In the genomic region with DNA sequence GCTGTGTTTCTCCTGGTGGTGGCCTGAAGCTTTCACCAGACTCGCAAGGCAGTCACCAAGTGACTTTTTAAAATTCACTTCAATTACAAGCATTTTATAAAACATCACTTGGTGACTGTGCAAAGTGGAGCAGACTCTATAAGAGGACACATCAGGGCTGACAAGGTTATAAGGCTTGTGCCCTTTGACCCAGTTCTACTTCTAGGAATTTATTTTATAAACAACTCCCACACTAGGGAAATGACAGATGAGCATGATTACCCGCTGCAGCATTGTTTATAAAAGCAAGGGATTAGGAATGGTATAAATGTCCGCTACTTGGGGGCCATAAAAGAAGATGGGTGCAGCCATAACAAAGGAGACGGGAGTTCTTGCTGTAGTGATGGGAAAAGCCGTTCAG, we compare ENCODE assay signal across 16 mouse cellular contexts. TPM values are rescaled to one million over a fixed set of nuclear protein-coding genes. Genes with fewer than 3 reads are reported as not detected.
A peak's percentile ranks its signal among the peaks of the same experiment; 100 is the strongest.
DNase-seq lines count a peak whose midpoint lies in the region; ATAC-seq and TF ChIP-seq lines count a peak whose summit lies in the region.
"Had no signal": no experiment of that assay in that cellular context is flagged by ENCODE, and none has a peak within 500 bp of the region (broad histone marks: within the 10 kb centered on the region; RNA-seq: fewer than 3 reads in every experiment).

No protein-coding gene starts in this region.

- TF ChIP-seq POLR2A in lung, adult 2 months (IDR thresholded peaks at IDR 0.05; ENCODE audit: borderline replicate concordance, extremely low read depth, low read depth, low read length): no peak

- H3K4me2 ChIP-seq in lung, embryonic 15.5 days: no peak overlapping the region
- no peak overlapping the region for H3K4me2 ChIP-seq in lung, postnatal 0 days (replicated peaks; ENCODE audit: low read depth, low read length)
- H3K4me2 ChIP-seq in stomach, embryonic 16.5 days (ENCODE audit: low read depth, low read length): no peak overlapping the region
- H3K4me2 ChIP-seq: limb, embryonic 12.5 days; liver, embryonic 15.5 days; neural tube, embryonic 12.5 days had no signal

- DNase-seq in heart, embryonic 10.5 days (ENCODE audit: low spot score): no peak
- no peak for DNase-seq in heart, postnatal 14 days
- no peak for DNase-seq in lung, adult 2 months
- DNase-seq in lung, postnatal 0 days (ENCODE audit: low spot score): peak; percentile 49
- DNase-seq in gastrocnemius, postnatal 10 days: no peak
- DNase-seq in adrenal gland, postnatal 4 days (ENCODE audit: low spot score in 2 of 2): no peak
- DNase-seq: adrenal gland, adult 8-10 months; cerebellum, adult 11-12 months; cerebellum, postnatal 25 days had no signal

- 79% methylated on average over 5 of the region's 5 CpGs for WGBS in heart, embryonic 10.5 days
- WGBS in lung, embryonic 15.5 days: 33% methylated on average over 5 of the region's 5 CpGs
- WGBS in lung, adult 2 months: 51% methylated on average over 5 of the region's 5 CpGs
- 43% methylated on average over 5 of the region's 5 CpGs for WGBS in lung, postnatal 0 days
- 41% methylated on average over 5 of the region's 5 CpGs for WGBS in stomach, embryonic 16.5 days

- ATAC-seq in lung, embryonic 15.5 days (ENCODE audit: borderline replicate concordance, extremely low read depth, low FRiP score, low TSS enrichment): no peak
- ATAC-seq in lung, postnatal 0 days: 0 out of 2 replicates have a peak, but pooled peaks have one; percentile 13
- no peak for ATAC-seq in stomach, embryonic 16.5 days (ENCODE audit: insufficient read depth, low FRiP score)
- ATAC-seq: inflammation-experienced regulatory T-cells, adult 6 months had no signal

- peak; percentile 70 for TF ChIP-seq EP300 in lung, postnatal 0 days (IDR thresholded peaks at IDR 0.05)

- peak overlapping the region; percentile 86 for H3K27ac ChIP-seq in heart, embryonic 10.5 days
- peak overlapping the region; percentile 94 for H3K27ac ChIP-seq in lung, embryonic 15.5 days
- no peak overlapping the region for H3K27ac ChIP-seq in lung, postnatal 0 days (ENCODE audit: low read length)
- H3K27ac ChIP-seq in stomach, embryonic 16.5 days (ENCODE audit: low read length): peak overlapping the region; percentile 96
- H3K27ac ChIP-seq: limb, embryonic 12.5 days; liver, embryonic 15.5 days; neural tube, embryonic 12.5 days had no signal

- TF ChIP-seq CTCF in lung, adult 2 months (IDR thresholded peaks at IDR 0.05; ENCODE audit: insufficient read depth, low read length): no peak
- TF ChIP-seq CTCF in lung, postnatal 0 days (IDR thresholded peaks at IDR 0.05): no peak

- no peak overlapping the region for H3K9ac ChIP-seq in lung, embryonic 15.5 days
- H3K9ac ChIP-seq in lung, postnatal 0 days (replicated peaks; ENCODE audit: low read depth): no peak overlapping the region
- H3K9ac ChIP-seq in stomach, embryonic 16.5 days (ENCODE audit: low read length): no peak overlapping the region
- H3K9ac ChIP-seq: limb, embryonic 12.5 days; liver, embryonic 15.5 days; neural tube, embryonic 12.5 days had no signal

- H3K4me1 ChIP-seq in heart, embryonic 10.5 days: peaks cover 56% of the 10 kb centered on the region
- peaks cover 57% of the 10 kb centered on the region for H3K4me1 ChIP-seq in lung, embryonic 15.5 days
- peaks cover 11% of the 10 kb centered on the region for H3K4me1 ChIP-seq in lung, adult 2 months (ENCODE audit: control insufficient read depth, insufficient read depth, low read length)
- H3K4me1 ChIP-seq in lung, postnatal 0 days (ENCODE audit: insufficient read depth, low read depth, low read length): peaks cover 12% of the 10 kb centered on the region
- peaks cover 19% of the 10 kb centered on the region for H3K4me1 ChIP-seq in stomach, embryonic 16.5 days (ENCODE audit: control insufficient read depth, insufficient read depth, low read length)

- no peaks in the 10 kb centered on the region for H3K9me3 ChIP-seq in heart, embryonic 10.5 days
- H3K9me3 ChIP-seq in lung, embryonic 15.5 days: no peaks in the 10 kb centered on the region
- no peaks in the 10 kb centered on the region for H3K9me3 ChIP-seq in lung, postnatal 0 days (ENCODE audit: low read length)
- H3K9me3 ChIP-seq in stomach, embryonic 16.5 days (replicated peaks; ENCODE audit: control insufficient read depth, low read length): no peaks in the 10 kb centered on the region
- H3K9me3 ChIP-seq: limb, embryonic 12.5 days; liver, embryonic 15.5 days; megakaryocyte, embryonic 14.5 days; neural tube, embryonic 12.5 days had no signal

- intact Hi-C loops in heart, postnatal 14 days (cut with DNase I): loop anchor here (2.0 kb wide), 1 partner anchor 31 kb away; no protein-coding TSS in a partner anchor

- no peaks in the 10 kb centered on the region for H3K27me3 ChIP-seq in heart, embryonic 10.5 days (ENCODE audit: insufficient read depth, poor library complexity, severe bottlenecking)
- H3K27me3 ChIP-seq in lung, embryonic 15.5 days: no peaks in the 10 kb centered on the region
- H3K27me3 ChIP-seq in lung, postnatal 0 days (replicated peaks; ENCODE audit: insufficient read depth, low read length): no peaks in the 10 kb centered on the region
- H3K27me3 ChIP-seq in stomach, embryonic 16.5 days (ENCODE audit: control insufficient read depth, insufficient read depth, low read length): no peaks in the 10 kb centered on the region
- H3K27me3 ChIP-seq: limb, embryonic 12.5 days; liver, embryonic 15.5 days; megakaryocyte, embryonic 14.5 days; neural tube, embryonic 12.5 days had no signal

- no peaks in the 10 kb centered on the region for H3K36me3 ChIP-seq in heart, embryonic 10.5 days
- H3K36me3 ChIP-seq in lung, embryonic 15.5 days: no peaks in the 10 kb centered on the region
- no peaks in the 10 kb centered on the region for H3K36me3 ChIP-seq in lung, postnatal 0 days (ENCODE audit: insufficient read depth, low read length)
- no peaks in the 10 kb centered on the region for H3K36me3 ChIP-seq in stomach, embryonic 16.5 days (ENCODE audit: control insufficient read depth, insufficient read depth, low read length)
- H3K36me3 ChIP-seq: limb, embryonic 12.5 days; liver, embryonic 15.5 days; neural tube, embryonic 12.5 days had no signal

- no peak overlapping the region for H3K4me3 ChIP-seq in heart, embryonic 10.5 days
- H3K4me3 ChIP-seq in lung, embryonic 15.5 days: no peak overlapping the region
- H3K4me3 ChIP-seq in lung, adult 2 months (replicated peaks; ENCODE audit: extremely low read depth, low read depth, low read length): no peak overlapping the region
- H3K4me3 ChIP-seq in lung, postnatal 0 days (ENCODE audit: low read depth, low read length): no peak overlapping the region
- H3K4me3 ChIP-seq in stomach, embryonic 16.5 days (replicated peaks; ENCODE audit: low read length): no peak overlapping the region
- H3K4me3 ChIP-seq: limb, embryonic 12.5 days; liver, embryonic 15.5 days; megakaryocyte, embryonic 14.5 days; neural tube, embryonic 12.5 days had no signal

RNA-seq across cellular contexts. Expression of a gene that starts 1.4 kb away (rescaled TPM):
- 5.1 and 6.5 TPM in 2 replicates for polyA plus RNA-seq in heart, embryonic 10.5 days (2016; fragmentation: Nextera tagmentation; extraction: Ambion mirVana)
- 10 to 100 TPM; 15.6 to 18.4 TPM for total RNA-seq in heart, postnatal 14 days (2021)
- polyA plus RNA-seq in lung, embryonic 15.5 days (2015; fragmentation: Nextera tagmentation; extraction: Ambion mirVana): 9.1 and 10.0 TPM in 2 replicates
- 7.0 and 10.8 TPM in 2 replicates for polyA plus RNA-seq in lung, adult 2 months (2012; rRNA removed)
- 1.8 and 2.3 TPM in 2 replicates for polyA plus RNA-seq in lung, postnatal 0 days (2015; fragmentation: Nextera tagmentation; extraction: Ambion mirVana)
- 23.1 and 26.5 TPM in 2 replicates for polyA plus RNA-seq in stomach, embryonic 16.5 days (2015; fragmentation: Nextera tagmentation; extraction: Ambion mirVana)
- total RNA-seq in gastrocnemius, postnatal 10 days (2021): 1 to 10 TPM; 4.7 to 7.0 TPM
- total RNA-seq in adrenal gland, postnatal 4 days (2021): 10 to 100 TPM; 15.4 to 17.6 TPM

RNA-seq across cellular contexts. Expression of a gene that starts 45.1 kb away (rescaled TPM):
- polyA plus RNA-seq in heart, embryonic 10.5 days (2016; fragmentation: Nextera tagmentation; extraction: Ambion mirVana): 52.3 and 63.1 TPM in 2 replicates
- total RNA-seq in heart, postnatal 14 days (2021): 10 to 100 TPM; 21.8 to 25.2 TPM
- polyA plus RNA-seq in lung, embryonic 15.5 days (2015; fragmentation: Nextera tagmentation; extraction: Ambion mirVana): 56.3 and 66.7 TPM in 2 replicates
- 6.9 and 9.1 TPM in 2 replicates for polyA plus RNA-seq in lung, adult 2 months (2012; rRNA removed)
- polyA plus RNA-seq in lung, postnatal 0 days (2015; fragmentation: Nextera tagmentation; extraction: Ambion mirVana): 33.8 and 42.0 TPM in 2 replicates
- 54.4 and 57.3 TPM in 2 replicates for polyA plus RNA-seq in stomach, embryonic 16.5 days (2015; fragmentation: Nextera tagmentation; extraction: Ambion mirVana)
- total RNA-seq in gastrocnemius, postnatal 10 days (2021): 10 to 100 TPM; 17.3 to 20.2 TPM
- total RNA-seq in adrenal gland, postnatal 4 days (2021): 10 to 100 TPM; 60.1 to 63.2 TPM
